Mouse (Mus musculus) brain, embryonic 14.5 days (tissue): ENCODE measurements at regions not wholly inside any gene's neighbourhood (a gene's known extent, or its start where the extent isn't known, plus 50 kb on each side); places are given as distances from the start of the nearest gene placed in this dataset.

Source experiments
- CTCF ChIP-seq: fragments of 200-500 bp; IDR thresholded peaks from 2 replicates; pipeline ENCODE4 v1.5.1; 2012; ENCODE audit warnings: inconsistent platforms, mild to moderate bottlenecking, moderate library complexity, borderline replicate concordance; ENCODE audit not compliant: insufficient read depth, insufficient read length; ENCODE audit errors: extremely low read depth
- POLR2A ChIP-seq: fragments of 200-500 bp; IDR thresholded peaks from 2 replicates; pipeline ENCODE4 v1.6.1; 2012; ENCODE audit warnings: mild to moderate bottlenecking, inconsistent platforms, borderline replicate concordance; ENCODE audit not compliant: poor library complexity, insufficient read depth, insufficient read length, severe bottlenecking; ENCODE audit errors: extremely low read depth

DNA sequence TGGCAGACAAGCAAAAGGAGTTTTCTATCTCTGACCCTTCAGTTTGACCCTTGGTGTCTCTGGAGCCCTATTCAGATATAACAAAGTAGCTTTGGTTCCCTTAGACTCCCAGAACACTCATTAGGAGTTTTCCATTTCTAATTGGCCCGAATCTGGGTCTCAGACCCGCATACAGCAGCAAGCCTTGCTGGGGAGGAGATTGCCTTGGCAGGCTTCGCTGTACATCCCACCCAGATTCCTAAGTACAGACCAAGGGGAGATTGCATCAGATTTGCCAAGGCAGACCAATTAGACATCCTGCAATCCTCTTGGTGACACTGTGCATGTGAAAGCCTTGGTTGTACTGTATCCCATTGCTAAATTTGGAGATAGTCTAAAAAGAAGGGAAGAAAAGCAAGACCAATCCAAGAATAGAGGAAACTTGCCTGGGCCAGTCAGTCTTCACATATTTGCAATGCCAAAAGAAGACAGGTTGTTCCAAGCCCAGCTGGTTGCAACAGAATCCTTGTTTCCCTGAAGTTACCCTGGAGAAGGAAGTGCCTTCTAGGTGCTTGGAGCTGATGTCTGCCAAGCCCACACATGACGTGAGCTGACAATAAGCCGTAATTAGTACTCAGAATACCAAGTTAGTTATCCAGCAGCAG, 193.2 kb upstream of the Prep start:
- TF ChIP-seq CTCF: no peak
- no peak for TF ChIP-seq POLR2A
